Mouse (Mus musculus) skeletal muscle tissue, adult 2 months (tissue): Measurements from ENCODE around the gene Yipf2.
"Not testable (repeated sequence)": the region's sequence is repeated elsewhere in the genome, so short reads cannot be mapped to it uniquely, and the experiment has no call there.

ENCODE experiments used
- DNase-seq: peaks from one replicate; pipeline ENCODE4 v3.0.0-alpha.2; 2012; ENCODE audit warnings: low read depth, low spot score

The Yipf2 gene

DNA sequence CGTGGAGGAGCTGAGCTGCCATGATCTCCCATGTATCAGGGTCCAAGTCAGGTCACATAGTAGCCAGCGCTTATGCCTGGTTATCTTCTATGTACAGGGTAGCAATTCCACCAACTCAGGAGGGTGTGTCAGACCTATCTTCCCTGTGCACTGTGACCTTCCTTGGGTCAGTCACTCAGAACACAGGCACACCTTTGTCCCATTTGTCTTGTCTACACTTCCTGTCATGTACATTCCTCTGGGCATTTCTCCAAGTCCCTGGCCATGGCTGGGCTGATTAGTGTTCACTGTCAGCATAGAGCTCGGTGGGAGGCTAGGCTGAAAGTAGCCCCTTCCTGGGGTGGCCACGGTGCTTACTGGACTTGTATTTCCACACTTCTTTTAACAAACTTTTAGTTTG lies 34.3 kb downstream of the Yipf2 start:
- DNase-seq: no peak

DNA sequence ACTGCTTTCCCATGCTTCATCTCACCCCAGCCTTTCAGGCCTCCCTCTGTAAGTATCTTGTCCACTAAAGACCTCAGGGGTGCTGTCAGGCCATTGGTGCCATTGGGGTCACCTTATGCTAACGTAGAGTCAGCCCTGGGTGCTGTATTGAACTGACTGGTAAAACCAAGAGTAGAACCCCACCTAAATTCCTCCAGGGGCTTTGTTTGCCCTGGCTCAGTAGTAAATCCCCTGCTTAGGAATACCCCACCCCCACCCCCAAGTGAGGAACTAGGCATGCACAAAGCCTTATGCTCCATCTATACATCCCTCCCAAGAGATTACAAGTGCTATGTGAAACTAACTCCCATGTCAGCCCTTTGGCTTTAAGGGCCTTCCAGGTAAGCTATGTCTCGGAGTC lies 35.1 kb downstream of the Yipf2 start:
- DNase-seq: no peak

DNA sequence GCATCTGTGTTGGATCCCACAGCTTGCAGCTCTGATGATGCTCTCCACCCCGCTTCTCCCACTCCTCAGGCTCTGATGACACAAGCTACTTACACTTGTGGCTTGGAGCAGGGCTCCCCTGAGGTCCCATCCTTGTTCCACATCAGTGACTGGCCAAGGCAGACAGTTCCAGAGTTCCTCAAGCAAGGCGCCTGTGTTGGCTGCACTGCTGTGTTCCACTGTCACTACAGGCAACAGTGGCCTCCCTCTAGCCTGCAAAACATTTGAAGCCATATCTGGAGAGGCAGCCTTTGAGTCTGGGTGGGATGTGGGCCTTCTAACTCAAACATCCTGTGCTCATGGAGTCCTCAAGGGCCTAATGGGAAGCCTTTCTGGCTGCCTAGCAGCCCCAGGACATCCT lies 35.6 kb downstream of the Yipf2 start:
- no peak for DNase-seq

DNA sequence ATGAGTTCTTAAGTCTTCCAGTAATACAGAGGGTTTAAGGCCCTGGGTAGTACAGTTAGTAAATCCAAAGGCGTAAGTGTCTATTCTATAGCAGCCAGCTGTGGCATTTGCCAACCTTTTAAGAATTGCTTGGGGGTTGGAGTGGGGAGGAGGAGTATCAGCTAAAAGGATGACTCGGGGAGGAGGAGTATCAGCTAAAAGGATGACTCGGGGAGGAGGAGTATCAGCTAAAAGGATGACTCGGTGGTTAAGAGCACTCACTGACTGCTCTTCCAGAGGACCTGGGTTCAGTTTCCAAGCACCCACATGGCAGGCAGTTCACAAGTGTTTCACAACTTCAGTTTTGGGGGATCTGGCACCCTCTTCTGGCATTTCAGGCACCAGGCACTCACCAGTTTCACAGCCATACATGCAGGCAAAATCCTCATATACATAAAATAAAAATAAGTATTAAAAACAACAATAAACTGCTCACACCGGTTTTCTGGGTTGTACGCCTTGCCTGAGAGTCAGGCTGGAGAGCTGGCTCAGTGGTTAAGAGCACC lies 37.4 kb downstream of the Yipf2 start:
- no peak for DNase-seq

GRCm38 (mm10) chr9:21553607-21554273 lies 38.9 kb downstream of the Yipf2 start:
- no peak for DNase-seq

- peak; percentile 52 for DNase-seq
Measured at GRCm38 (mm10) chr9:21551049-21551448, 41.6 kb downstream of the Yipf2 start.

- peak; percentile 64 for DNase-seq
Measured at GRCm38 (mm10) chr9:21547075-21547941, 45.3 kb downstream of the Yipf2 start.

- DNase-seq: no peak
Measured at GRCm38 (mm10) chr9:21546789-21547074, 45.9 kb downstream of the Yipf2 start, which contains the start of gene Carm1. Gene Carm1, plus strand, starts transcription at chr9:21546894.

DNA sequence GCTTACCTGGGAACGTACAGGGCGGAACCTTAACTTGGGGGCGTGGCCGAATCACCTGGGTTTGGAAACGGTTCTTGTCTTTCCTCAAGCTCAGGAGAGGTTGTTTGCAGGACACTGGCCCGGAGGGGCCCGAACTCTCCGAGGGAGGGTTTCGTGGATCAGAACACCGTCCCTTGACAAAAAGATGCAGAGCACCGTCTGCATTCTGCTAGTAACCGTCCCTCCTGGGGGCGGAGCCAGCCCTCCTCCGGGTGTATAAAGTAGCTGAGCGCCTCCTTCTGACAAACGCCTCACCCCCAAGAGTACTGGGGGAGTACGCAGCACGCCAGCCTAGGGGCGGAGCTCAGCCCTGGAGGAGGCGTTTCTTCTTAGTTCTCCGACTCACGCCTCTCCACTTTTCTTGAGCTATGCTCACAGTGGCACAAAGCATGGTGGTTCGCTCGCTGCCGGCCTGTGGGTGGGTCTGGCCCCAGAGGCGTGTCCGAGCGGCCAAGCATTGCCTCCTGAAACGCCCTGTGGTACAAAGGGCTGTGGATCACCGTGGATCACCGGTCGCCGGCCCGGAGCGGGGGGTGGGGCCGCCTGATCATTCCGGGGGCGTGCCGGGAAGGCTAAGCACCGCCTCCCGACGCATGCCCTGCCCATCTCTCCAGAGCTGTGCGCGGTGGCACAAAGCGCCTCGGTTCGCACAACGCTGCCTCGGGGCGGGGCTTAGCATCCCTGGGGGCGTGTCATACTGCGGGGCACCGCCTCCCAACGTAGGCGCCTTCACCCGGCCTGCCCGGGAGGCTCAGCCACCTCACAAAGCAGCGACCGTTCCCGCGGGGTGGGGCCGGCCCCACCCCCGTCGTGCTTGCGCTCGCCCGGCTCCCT lies 46.5 kb downstream of the Yipf2 start:
- DNase-seq: peak; percentile 99

DNA sequence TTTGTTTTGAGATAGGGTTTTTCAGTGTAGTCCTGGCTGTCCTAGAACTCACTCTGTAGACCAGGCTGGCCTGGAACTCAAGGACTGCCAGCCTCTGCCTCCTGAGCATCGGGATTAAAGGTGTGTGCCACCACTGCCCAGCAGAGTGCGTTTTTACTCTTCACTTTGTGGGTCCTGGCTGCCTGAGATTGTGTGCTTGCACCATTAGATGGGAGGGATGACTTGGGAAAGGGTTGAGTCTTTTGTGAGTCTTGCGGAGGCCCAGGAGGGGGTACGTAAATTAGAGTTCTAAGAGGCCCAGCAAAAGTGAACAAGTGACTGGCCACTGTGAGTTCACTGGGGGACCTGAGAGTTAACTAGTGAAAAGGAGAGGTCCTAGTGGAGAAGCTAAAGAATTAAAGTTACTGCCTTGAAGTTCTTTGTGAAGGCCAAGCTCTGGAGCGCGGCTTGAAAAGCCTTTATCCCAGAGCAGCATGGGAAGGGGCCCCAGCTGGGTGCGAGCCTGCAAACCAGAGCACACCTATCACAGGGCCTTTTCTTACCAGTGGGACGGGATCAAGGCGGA lies 47.2 kb downstream of the Yipf2 start:
- DNase-seq: no peak

GRCm38 (mm10) chr9:21542001-21542400 lies 50.6 kb downstream of the Yipf2 start:
- not testable (repeated sequence) for DNase-seq

DNA sequence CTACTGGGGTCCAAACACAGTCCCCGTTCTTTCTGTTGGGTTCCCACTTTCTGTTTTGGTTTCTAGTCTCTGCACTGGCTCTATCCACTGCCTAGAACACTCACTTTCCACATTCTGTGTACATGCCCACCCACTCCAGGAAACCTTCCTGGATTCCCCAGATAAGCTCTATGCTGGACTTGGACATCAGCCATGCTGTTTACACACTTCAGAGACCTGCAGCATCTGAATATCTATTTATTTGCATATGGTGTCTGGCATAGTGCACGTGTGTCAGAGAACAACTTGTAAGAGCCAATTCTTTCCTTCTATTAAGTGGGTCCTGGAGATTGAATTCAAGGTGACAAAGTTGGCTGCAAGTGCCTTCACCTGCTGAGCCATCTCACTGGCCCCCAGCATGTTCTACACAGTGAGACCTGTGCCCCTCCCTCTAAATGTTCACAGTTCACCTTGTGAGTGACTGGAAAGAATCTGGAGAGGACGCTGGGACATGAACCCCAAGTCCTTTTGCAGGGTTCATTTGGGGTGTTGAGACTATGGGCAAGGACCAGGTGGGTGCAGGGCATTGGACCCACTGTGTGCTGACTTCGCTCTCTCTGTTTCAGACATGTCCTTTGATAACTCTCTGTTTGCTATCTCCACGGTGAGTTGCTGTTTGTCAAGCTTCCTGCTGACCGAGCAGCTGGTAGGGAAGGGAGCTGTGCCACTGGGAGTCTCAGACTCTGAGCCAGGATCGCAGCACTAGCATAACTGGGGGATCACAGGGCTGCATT lies 52.5 kb downstream of the Yipf2 start:
- DNase-seq: no peak
